Mouse (Mus musculus): ENCODE measurements around the gene Hsdl2. TPM values are rescaled to one million over a fixed set of nuclear protein-coding genes. Genes with fewer than 3 reads are reported as not detected.

Hsdl2 gene
- polyA plus RNA-seq, 1 experiment from 2014 or later = 31.8 TPM

DNA sequence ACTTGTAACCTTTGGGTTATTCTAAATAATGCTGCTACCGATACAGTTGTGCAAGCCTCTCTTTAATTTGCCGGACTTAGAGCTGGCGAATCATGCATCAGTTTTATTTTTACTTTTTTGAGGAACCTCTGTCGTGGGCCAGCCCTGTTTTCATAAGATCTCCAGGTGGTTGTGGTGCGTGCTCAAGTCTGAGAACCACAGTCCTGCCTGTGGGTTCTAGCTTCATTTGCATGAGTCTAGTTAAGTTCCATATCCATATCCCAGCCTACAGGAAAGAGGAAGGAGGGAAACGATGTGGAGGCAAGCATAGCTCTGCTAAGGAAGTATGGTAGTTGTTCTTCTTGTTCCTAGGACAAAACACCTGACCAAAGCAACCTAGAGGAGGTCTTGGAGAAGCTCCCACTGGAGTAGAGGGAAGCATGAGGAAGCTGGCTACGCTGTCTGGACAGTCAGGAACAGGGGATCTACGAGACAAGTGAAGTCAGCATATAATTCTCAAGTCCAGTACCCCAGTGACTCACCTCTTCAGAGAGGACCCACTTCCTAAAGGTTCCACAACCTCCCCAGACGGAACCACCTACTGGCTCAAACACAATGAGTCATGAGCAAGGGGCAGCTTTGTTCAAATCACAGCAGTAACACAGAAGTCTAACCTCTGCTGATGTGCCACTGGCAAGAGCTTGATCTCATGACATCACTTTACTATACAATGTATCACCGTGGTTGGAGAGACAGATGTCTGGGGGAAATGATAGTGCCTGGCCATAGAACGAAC, 6.0 kb upstream of the Hsdl2 start:
- H3K4me2 ChIP-seq (ENCODE audit: low read depth, low read length) = no peak overlapping the region
- H3K9me3 ChIP-seq (replicated peaks; ENCODE audit: control insufficient read depth, low read length) = no peaks in the 10 kb centered on the region
- no peak for ATAC-seq (ENCODE audit: insufficient read depth, low FRiP score)
- H3K36me3 ChIP-seq (ENCODE audit: control insufficient read depth, insufficient read depth, low read length) = no peaks in the 10 kb centered on the region
- 78% methylated on average over 11 of the region's 11 CpGs for WGBS
- H3K9ac ChIP-seq (ENCODE audit: low read length) = no peak overlapping the region
- H3K4me1 ChIP-seq (ENCODE audit: control insufficient read depth, insufficient read depth, low read length) = 0 out of 2 replicates have a peak, but pooled peaks cover 4% of the 10 kb centered on the region
- H3K4me3 ChIP-seq (replicated peaks; ENCODE audit: low read length) = no peak overlapping the region
- H3K27me3 ChIP-seq (ENCODE audit: control insufficient read depth, insufficient read depth, low read length) = no peaks in the 10 kb centered on the region
- no peak overlapping the region for H3K27ac ChIP-seq (ENCODE audit: low read length)

DNA sequence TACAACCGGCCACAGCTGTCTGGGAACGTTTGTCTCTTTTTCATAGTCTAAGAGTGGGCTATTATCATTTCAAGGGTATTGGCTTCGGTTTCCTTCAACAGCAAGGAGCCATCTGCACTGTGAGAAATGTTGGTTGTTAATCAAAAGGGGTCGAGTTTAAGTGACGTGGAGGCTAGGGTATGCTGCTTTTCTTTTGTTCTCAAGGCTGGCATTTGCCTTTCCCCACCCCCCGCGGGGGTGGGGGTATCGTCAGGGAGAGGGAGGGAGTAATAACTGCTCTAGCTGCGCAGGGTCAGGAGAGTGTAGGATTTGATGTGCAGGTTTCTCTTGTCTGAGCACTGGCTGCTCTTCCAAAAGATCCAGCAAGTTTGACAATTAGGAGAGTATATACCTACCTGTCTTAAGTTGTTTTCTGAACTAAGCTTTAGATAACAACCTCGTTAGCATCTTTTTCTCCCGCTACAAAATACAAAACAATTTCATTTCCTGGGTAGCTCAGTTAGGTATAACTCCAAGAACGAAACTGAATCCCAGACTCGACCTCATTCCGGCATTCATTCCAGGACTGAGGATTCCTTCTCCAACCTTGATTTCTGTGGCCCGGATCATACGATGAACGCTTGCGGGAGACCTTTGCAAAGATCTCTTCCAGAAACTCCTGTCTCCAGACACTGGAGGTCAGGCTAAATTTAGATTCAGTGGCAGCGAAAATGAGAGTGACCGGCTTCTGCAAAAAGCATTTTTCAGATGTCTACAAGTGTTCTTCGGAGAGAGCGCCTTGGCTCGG, 675 bp upstream of the Hsdl2 start:
- peak overlapping the region; percentile 85 for H3K27ac ChIP-seq (ENCODE audit: low read length)
- H3K4me1 ChIP-seq (ENCODE audit: control insufficient read depth, insufficient read depth, low read length) = peaks cover 10% of the 10 kb centered on the region; the same call in 1 of the 2 replicates
- H3K4me2 ChIP-seq (ENCODE audit: low read depth, low read length) = peak overlapping the region; percentile 72
- H3K36me3 ChIP-seq (ENCODE audit: control insufficient read depth, insufficient read depth, low read length) = no peaks in the 10 kb centered on the region
- peak overlapping the region; percentile 67 for H3K9ac ChIP-seq (ENCODE audit: low read length)
- H3K27me3 ChIP-seq (ENCODE audit: control insufficient read depth, insufficient read depth, low read length) = no peaks in the 10 kb centered on the region
- peak overlapping the region; percentile 51 for H3K4me3 ChIP-seq (replicated peaks; ENCODE audit: low read length)
- no peaks in the 10 kb centered on the region for H3K9me3 ChIP-seq (replicated peaks; ENCODE audit: control insufficient read depth, low read length)
- peak; percentile 3; the same call in 1 of the 2 replicates for ATAC-seq (ENCODE audit: insufficient read depth, low FRiP score)
- WGBS = under 1% methylated on average over 23 of the region's 23 CpGs

DNA sequence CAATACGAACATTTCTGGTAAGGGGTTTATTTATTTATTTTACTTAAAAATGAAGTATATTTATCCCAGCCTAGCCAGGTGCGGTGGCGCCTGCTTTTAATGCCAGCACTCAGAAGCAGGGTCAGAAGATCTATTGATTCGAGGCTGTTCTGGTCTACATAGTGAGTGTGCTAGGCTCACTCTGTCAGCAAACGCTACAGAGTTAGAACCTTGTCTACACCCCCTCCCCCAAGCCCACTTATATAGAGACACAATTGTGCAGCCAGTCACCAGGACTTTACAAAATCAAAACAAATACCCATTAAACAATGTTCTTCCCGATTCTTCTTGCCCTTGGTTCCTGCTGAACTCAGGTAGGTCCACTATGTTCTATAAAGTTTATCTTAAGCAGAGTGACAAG, 823 bp downstream of the Hsdl2 start:
- Histone ChIP-seq H3K9ac (ENCODE audit: low read length) (peak overlapping the region; percentile 8; the same call in 1 of the 2 replicates), H3K4me3 (replicated peaks; ENCODE audit: low read length) (peak overlapping the region; percentile 51), H3K27me3 (ENCODE audit: control insufficient read depth, insufficient read depth, low read length) (no peaks in the 10 kb centered on the region), H3K9me3 (replicated peaks; ENCODE audit: control insufficient read depth, low read length) (no peaks in the 10 kb centered on the region), H3K4me1 (ENCODE audit: control insufficient read depth, insufficient read depth, low read length) (peaks cover 10% of the 10 kb centered on the region; the same call in 1 of the 2 replicates), H3K4me2 (ENCODE audit: low read depth, low read length) (peak overlapping the region; percentile 60), H3K36me3 (ENCODE audit: control insufficient read depth, insufficient read depth, low read length) (no peaks in the 10 kb centered on the region), H3K27ac (ENCODE audit: low read length) (no peak overlapping the region)
- no peak for ATAC-seq (ENCODE audit: insufficient read depth, low FRiP score)
- 17% methylated on average over 6 of the region's 6 CpGs for WGBS

DNA sequence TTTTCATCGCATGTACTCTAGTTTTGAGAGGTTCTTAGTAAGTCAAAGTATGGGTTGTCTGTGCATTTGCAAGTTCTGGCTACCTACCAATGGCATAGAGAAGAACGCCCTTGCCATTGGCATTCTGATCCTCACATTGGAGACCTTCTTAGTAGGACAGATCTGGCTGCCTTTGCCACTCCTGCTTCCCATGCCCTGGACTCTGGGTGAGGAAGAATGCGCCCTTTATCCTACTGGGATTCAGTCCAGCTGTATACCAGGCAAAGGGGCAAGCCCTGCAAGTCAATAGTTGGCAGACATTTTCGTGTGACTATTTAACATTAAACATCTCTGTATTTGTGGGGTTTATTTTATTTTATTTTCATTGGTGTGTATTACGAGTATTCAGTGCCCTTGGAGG, 3.7 kb downstream of the Hsdl2 start:
- Histone ChIP-seq H3K4me3 (replicated peaks; ENCODE audit: low read length) (no peak overlapping the region), H3K27me3 (ENCODE audit: control insufficient read depth, insufficient read depth, low read length) (no peaks in the 10 kb centered on the region), H3K4me2 (ENCODE audit: low read depth, low read length) (no peak overlapping the region), H3K9ac (ENCODE audit: low read length) (no peak overlapping the region), H3K9me3 (replicated peaks; ENCODE audit: control insufficient read depth, low read length) (no peaks in the 10 kb centered on the region), H3K4me1 (ENCODE audit: control insufficient read depth, insufficient read depth, low read length) (peaks cover 9% of the 10 kb centered on the region; the same call in 1 of the 2 replicates), H3K36me3 (ENCODE audit: control insufficient read depth, insufficient read depth, low read length) (no peaks in the 10 kb centered on the region), H3K27ac (ENCODE audit: low read length) (no peak overlapping the region)
- no peak for ATAC-seq (ENCODE audit: insufficient read depth, low FRiP score)
- WGBS = 82% methylated on average over 5 of the region's 5 CpGs

DNA sequence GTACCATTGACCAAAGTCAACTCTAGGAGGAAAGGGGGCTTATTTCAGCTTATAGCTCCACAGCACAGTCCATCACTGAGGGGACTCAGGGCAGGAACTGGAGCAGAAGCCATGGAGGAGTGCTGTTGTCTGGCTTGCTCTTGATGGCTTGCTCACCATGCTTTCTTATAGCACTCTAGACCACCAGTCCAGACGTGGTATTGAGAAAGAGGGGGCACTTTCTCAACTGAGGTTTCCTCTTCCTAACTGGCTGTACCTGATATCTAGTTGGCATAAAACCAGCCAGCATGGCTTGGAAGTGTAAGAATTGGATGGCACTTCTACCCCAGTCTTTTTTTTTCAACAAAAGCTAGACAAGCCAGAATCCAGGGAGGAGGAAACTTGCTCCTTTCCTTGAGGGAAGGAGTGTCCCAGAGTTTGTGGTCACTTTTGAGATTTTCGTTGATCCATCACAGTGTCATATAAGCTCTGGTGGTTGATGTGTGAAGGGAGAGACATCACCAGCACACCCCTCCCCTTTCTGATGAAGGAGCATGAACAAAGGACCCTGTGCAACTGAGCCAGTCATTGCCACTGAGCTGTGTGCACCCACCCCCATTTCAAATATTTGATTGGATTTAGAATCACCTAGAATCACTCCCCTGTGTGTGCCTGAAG, 6.0 kb downstream of the Hsdl2 start:
- no peaks in the 10 kb centered on the region for H3K27me3 ChIP-seq (ENCODE audit: control insufficient read depth, insufficient read depth, low read length)
- no peak overlapping the region for H3K9ac ChIP-seq (ENCODE audit: low read length)
- H3K4me3 ChIP-seq (replicated peaks; ENCODE audit: low read length) = no peak overlapping the region
- H3K36me3 ChIP-seq (ENCODE audit: control insufficient read depth, insufficient read depth, low read length) = no peaks in the 10 kb centered on the region
- no peak overlapping the region for H3K4me2 ChIP-seq (ENCODE audit: low read depth, low read length)
- H3K27ac ChIP-seq (ENCODE audit: low read length) = no peak overlapping the region
- ATAC-seq (ENCODE audit: insufficient read depth, low FRiP score) = no peak
- H3K4me1 ChIP-seq (ENCODE audit: control insufficient read depth, insufficient read depth, low read length) = peaks cover 4% of the 10 kb centered on the region; the same call in 1 of the 2 replicates
- 69% methylated on average over 2 of the region's 2 CpGs for WGBS
- no peaks in the 10 kb centered on the region for H3K9me3 ChIP-seq (replicated peaks; ENCODE audit: control insufficient read depth, low read length)

DNA sequence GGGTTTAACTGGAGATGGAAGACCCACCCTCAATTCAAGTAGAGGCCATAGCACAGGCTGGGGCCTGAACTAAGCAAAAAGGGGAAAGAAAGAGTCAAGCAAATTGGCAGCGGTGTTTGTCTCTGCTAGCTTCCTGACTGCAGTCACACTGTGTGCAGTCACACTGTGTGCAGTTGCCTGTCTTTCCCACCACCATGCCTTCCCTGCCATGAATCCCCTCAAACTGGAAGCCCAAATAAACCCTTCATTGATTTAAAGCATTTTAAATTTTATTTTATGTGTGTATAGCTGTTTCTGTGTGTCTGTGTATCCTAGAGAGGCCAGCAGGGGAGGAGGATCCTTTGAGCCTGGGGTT, 6.5 kb downstream of the Hsdl2 start:
- H3K9me3 ChIP-seq (replicated peaks; ENCODE audit: control insufficient read depth, low read length) = no peaks in the 10 kb centered on the region
- no peak overlapping the region for H3K9ac ChIP-seq (ENCODE audit: low read length)
- no peak overlapping the region for H3K4me2 ChIP-seq (ENCODE audit: low read depth, low read length)
- H3K36me3 ChIP-seq (ENCODE audit: control insufficient read depth, insufficient read depth, low read length) = no peaks in the 10 kb centered on the region
- no peak for ATAC-seq (ENCODE audit: insufficient read depth, low FRiP score)
- no peak overlapping the region for H3K27ac ChIP-seq (ENCODE audit: low read length)
- H3K4me3 ChIP-seq (replicated peaks; ENCODE audit: low read length) = no peak overlapping the region
- no peaks in the 10 kb centered on the region for H3K27me3 ChIP-seq (ENCODE audit: control insufficient read depth, insufficient read depth, low read length)
- 100% methylated on average over 1 of the region's 1 CpGs for WGBS
- H3K4me1 ChIP-seq (ENCODE audit: control insufficient read depth, insufficient read depth, low read length) = peaks cover 4% of the 10 kb centered on the region; the same call in 1 of the 2 replicates

DNA sequence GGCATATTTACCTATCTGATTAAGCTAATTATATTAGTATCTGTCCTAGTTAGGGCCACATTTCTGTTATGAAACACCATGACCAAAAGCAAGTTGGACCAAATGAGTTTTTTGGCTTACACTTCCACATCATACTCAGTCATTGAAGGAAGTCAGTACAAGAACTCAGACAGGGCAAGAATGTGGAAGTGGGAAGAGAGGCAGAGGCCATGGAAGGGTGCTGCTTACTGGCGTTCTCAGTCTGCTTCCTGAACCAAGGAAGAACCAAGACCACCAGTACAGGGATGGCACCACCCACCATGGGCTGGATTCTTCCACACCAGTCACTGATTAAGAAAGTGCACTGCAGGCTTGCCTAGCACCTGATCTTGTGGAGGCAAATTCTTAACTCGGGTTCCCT, 13.3 kb downstream of the Hsdl2 start:
- Histone ChIP-seq H3K36me3 (ENCODE audit: control insufficient read depth, insufficient read depth, low read length) (no peaks in the 10 kb centered on the region), H3K27ac (ENCODE audit: low read length) (no peak overlapping the region), H3K4me2 (ENCODE audit: low read depth, low read length) (no peak overlapping the region), H3K9me3 (replicated peaks; ENCODE audit: control insufficient read depth, low read length) (no peaks in the 10 kb centered on the region), H3K9ac (ENCODE audit: low read length) (no peak overlapping the region), H3K4me1 (ENCODE audit: control insufficient read depth, insufficient read depth, low read length) (no peaks in the 10 kb centered on the region), H3K27me3 (ENCODE audit: control insufficient read depth, insufficient read depth, low read length) (no peaks in the 10 kb centered on the region), H3K4me3 (replicated peaks; ENCODE audit: low read length) (no peak overlapping the region)
- ATAC-seq (ENCODE audit: insufficient read depth, low FRiP score) = no peak
- whole genome bisulfite sequencing = 73% methylated on average over 2 of the region's 2 CpGs

DNA sequence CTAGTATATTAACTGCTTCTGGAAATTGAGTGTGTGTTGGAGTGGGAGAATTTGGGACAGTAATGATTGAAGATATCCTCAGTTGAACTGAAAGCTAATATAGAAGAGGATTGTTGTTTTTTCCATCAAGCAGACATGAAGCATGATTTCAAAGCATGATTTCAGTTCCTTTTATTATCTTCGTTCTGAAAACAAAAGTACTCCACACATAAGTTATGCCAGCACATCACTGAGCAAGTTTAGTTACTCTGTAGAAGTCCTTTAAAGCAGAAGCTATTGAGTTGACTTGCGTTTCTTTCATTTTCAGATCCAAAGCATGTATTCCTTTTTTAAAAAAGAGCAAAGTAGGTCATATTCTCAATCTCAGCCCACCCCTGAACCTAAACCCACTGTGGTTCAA, 15.2 kb downstream of the Hsdl2 start:
- Histone ChIP-seq H3K4me3 (replicated peaks; ENCODE audit: low read length) (no peak overlapping the region), H3K9me3 (replicated peaks; ENCODE audit: control insufficient read depth, low read length) (no peaks in the 10 kb centered on the region), H3K27me3 (ENCODE audit: control insufficient read depth, insufficient read depth, low read length) (no peaks in the 10 kb centered on the region), H3K27ac (ENCODE audit: low read length) (no peak overlapping the region), H3K36me3 (ENCODE audit: control insufficient read depth, insufficient read depth, low read length) (no peaks in the 10 kb centered on the region), H3K4me1 (ENCODE audit: control insufficient read depth, insufficient read depth, low read length) (no peaks in the 10 kb centered on the region), H3K4me2 (ENCODE audit: low read depth, low read length) (no peak overlapping the region), H3K9ac (ENCODE audit: low read length) (no peak overlapping the region)
- no peak for ATAC-seq (ENCODE audit: insufficient read depth, low FRiP score)
- 83% methylated on average over 2 of the region's 2 CpGs for WGBS

DNA sequence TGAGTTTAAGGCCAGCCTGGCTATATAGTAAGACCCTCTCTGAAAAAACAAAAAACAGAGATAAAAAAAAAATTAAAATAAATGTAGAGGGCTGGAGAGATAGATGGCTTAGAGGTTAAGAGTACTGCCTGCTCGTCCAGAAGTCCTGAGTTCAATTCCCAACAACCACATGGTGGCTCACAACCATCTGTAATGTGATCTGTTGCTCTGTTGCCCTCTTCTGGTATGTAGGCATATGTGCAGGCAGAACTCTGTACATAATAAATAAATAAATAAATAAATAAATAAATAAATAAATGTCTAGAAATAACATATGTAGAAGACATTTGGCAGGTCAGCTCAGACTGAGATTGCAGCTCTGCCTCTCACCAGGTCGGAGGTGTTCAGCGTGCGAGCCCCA, 21.3 kb downstream of the Hsdl2 start:
- H3K4me3 ChIP-seq (replicated peaks; ENCODE audit: low read length) = no peak overlapping the region
- no peak overlapping the region for H3K27ac ChIP-seq (ENCODE audit: low read length)
- H3K4me2 ChIP-seq (ENCODE audit: low read depth, low read length) = no peak overlapping the region
- 89% methylated on average over 4 of the region's 4 CpGs for WGBS
- H3K27me3 ChIP-seq (ENCODE audit: control insufficient read depth, insufficient read depth, low read length) = no peaks in the 10 kb centered on the region
- no peaks in the 10 kb centered on the region for H3K4me1 ChIP-seq (ENCODE audit: control insufficient read depth, insufficient read depth, low read length)
- ATAC-seq (ENCODE audit: insufficient read depth, low FRiP score) = no peak
- no peaks in the 10 kb centered on the region for H3K9me3 ChIP-seq (replicated peaks; ENCODE audit: control insufficient read depth, low read length)
- H3K9ac ChIP-seq (ENCODE audit: low read length) = no peak overlapping the region
- no peaks in the 10 kb centered on the region for H3K36me3 ChIP-seq (ENCODE audit: control insufficient read depth, insufficient read depth, low read length)
